Mouse (Mus musculus): Measurements from ENCODE around the gene Ccdc97. TPM values are rescaled to one million over a fixed set of nuclear protein-coding genes. Genes with fewer than 3 reads are reported as not detected.
"Not testable (repeated sequence)": the region's sequence is repeated elsewhere in the genome, so short reads cannot be mapped to it uniquely, and the experiment has no call there.

Ccdc97 gene
- total RNA-seq, 2 experiments from 2014 or later, result 47.0 to 50.7 TPM

- intact Hi-C loops (cut with DNase I), result loop anchor here (2.0 kb wide), 1 partner anchor 27 kb away; no protein-coding TSS in a partner anchor
- DNase-seq, result no peak
These were observed 7.0 kb upstream of the Ccdc97 start for GRCm38 (mm10) chr7:25725886-25726285.

DNA sequence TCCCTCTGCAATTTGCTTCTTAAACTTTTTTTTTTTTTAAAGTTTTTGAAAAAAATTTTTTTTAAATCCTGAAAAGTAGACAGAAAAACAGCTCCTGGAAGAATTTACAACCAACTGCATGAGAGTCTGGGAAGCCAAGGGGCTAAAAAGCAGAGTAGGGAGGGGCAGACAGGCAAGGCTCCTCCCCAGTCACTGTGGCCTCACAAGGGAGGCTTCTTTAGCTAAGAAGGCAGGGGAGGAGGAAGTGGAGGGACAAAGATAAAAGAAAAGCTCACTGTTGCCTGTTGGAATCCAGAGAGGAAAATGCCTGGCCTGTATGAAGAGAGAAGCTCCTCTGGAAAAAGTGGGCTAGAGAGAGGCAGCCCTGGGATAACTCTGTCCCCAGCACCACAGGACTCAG is 2.9 kb upstream of the Ccdc97 start:
- intact Hi-C loops (cut with DNase I), result loop anchor here (1.0 kb wide), 1 partner anchor 84 kb away; no protein-coding TSS in a partner anchor

GRCm38 (mm10) chr7:25720760-25721159 is 1.9 kb upstream of the Ccdc97 start:
- no peak for DNase-seq

More for the DNA sequence above, 2.9 kb upstream of the Ccdc97 start:
- DNase-seq, result not testable (repeated sequence)

DNA sequence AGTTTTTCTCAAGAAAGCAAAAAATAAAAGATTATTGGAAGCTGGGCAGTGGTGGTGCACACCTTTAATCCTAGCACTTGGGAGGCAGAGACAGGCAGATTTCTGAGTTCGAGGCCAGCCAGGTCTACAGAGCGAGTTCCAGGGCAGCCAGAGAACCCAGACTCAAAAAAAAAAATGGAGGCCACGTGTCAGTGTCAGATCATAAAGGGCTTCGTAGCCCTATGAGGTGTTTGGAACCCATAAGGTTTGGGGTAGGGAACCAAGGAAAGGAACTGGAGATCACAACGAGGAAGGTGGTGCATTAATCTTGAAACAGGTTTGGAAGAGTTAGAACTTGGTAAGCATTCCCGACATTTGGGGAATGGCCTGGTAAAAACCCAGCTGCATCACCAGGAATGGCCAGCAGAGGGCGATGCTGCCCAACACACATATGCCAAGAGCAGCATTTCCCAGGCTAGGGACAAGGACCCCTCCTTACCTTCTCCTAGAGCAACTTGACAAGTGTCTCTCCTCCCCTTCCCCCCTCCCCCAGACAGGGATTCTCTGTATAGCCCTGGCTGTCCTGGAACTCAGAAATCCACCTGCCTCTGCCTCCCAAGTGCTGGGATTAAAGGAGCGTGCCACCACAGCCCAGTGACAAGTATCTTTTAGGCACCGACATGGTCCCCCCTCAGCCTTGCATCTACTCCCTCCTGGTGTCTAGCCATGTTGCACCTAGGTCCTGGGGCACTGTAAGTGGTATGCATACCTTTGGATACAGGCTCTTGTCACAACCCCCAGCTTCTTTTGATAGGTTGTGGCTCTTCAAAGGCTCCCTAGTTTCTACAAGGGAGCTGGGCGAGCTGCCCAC is 1.1 kb upstream of the Ccdc97 start:
- intact Hi-C loops (cut with DNase I), result no loop called here
- peak; percentile 81 to 89 for DNase-seq

More at GRCm38 (mm10) chr7:25720760-25721159, 1.9 kb upstream of the Ccdc97 start:
- intact Hi-C loops (cut with DNase I), result loop anchor here (1.0 kb wide), 1 partner anchor 85 kb away; no protein-coding TSS in a partner anchor

DNA sequence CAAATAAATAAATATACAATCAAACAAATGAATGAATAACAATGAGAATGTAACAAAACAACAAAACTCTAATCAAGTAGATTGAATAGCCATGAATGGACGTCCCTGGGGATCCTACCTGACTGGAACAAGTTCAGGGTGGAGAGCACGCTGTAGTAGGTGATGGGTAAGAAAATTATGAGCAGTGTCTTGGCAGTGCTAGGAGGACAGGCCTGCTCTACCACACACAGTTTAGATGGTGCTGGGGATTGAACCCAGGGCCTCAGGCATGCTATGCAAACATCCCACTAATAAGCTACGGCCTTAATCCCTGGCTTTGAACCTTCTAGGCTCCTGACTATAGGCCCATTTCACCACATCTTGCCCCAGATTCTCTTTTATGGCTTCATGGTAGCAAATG is 1.4 kb downstream of the Ccdc97 start:
- intact Hi-C loops (cut with DNase I), result no loop called here
- no peak for DNase-seq

GRCm38 (mm10) chr7:25715731-25716271 is 3.1 kb downstream of the Ccdc97 start:
- intact Hi-C loops (cut with DNase I), result no loop called here
- no peak for DNase-seq

- intact Hi-C loops (cut with DNase I), result no loop called here
These were observed 4.3 kb downstream of the Ccdc97 start for GRCm38 (mm10) chr7:25714581-25714980.

GRCm38 (mm10) chr7:25712801-25713200 is 6.1 kb downstream of the Ccdc97 start:
- no peak for DNase-seq
- intact Hi-C loops (cut with DNase I), result no loop called here

More at GRCm38 (mm10) chr7:25714581-25714980, 4.3 kb downstream of the Ccdc97 start:
- no peak for DNase-seq

DNA sequence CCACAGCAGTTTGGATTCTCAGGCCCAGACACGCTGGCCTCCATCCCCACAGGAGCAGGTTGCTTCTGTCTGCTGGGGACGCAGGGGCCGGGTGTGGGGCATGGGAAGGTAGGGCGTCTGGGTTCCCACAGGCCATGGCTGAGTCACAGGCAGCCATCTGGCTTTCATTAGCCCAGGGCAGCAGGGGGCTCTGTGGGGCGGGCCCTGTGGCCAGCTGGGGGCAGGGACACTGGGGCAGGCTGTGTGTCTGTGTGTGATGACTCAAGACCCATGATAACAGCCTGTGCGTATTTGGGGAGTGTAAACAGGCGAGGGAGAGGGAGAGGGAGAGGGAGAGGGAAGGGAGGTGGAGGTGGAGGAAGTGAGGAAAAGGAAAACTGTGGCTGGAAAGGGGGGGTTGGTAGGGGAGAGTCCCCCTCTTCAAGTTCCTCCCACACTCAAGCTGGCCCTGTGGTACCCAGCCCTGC is 7.1 kb downstream of the Ccdc97 start:
- DNase-seq, result peak; percentile 68 to 70
- intact Hi-C loops (cut with DNase I), result no loop called here

DNA sequence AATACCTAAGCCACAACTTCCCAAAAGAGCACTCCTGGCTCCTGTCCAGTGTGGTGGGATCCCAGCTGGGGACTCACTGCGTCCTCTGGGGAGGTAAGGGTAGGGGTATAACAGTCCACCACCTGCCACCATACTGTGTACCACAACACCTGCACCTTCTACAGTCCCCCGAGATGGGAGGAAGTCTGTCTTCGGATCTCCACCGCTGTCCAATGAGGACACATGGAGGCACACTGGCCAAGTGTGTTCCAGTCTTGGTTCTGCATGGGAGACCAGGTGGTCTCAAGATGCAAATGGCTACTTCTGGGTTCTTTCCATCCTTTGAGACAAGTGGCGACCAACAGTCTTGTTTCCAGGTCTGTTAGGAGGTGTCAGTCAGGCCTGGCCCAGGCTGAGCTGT is 7.7 kb downstream of the Ccdc97 start:
- DNase-seq, result no peak
- intact Hi-C loops (cut with DNase I), result no loop called here

DNA sequence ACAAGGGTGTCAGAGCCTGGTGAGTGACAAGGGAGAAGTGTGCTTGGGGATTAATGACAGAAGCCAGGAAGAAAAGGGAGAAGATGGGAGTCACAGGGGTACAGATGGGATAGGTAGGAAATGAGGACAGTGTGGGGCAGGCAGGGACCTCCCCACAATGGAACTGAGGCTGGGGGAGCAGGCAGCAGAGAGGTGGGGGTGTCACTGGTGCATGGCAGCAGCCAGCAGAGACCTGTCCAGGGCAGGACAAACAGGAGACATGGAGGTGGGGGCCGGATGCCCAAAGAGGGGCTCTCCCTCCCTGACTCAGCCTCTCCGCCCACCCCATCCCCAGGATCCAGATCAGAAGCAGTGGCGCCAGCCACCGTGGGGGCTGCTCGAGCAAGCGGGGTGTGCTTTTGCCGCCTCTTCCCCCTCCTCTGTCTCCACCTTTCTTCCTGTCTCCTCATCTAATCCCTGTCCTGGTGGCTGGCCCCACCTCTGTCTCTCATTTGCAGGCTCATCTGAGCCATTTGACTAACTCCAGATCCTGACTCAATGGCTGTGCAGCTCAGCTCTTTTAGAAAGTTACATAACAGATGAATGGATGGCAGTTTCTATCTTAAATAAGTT is 8.3 kb downstream of the Ccdc97 start:
- no peak for DNase-seq
- intact Hi-C loops (cut with DNase I), result no loop called here

DNA sequence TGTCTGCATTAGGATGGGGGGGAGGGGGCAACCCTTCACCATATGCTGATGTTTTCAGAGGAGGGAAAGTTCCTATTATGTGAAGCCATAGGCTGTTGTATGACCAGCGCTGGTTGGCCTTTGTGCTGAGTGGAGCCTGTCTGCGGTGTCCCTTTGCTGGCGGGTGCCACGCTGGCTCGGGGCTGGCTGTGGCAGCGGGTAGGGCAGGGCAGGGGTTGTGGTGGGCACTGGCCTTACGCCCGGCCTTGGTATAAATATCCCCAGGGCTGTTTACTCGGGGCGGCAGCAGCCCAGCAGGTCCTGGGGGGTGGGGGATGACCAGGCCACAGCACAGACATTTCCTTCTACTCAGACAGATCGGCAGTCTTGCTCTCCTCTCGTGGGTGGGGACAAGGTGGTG is 8.9 kb downstream of the Ccdc97 start:
- peak in 1 of 2 experiments; percentile 61 for DNase-seq
- intact Hi-C loops (cut with DNase I), result no loop called here

DNA sequence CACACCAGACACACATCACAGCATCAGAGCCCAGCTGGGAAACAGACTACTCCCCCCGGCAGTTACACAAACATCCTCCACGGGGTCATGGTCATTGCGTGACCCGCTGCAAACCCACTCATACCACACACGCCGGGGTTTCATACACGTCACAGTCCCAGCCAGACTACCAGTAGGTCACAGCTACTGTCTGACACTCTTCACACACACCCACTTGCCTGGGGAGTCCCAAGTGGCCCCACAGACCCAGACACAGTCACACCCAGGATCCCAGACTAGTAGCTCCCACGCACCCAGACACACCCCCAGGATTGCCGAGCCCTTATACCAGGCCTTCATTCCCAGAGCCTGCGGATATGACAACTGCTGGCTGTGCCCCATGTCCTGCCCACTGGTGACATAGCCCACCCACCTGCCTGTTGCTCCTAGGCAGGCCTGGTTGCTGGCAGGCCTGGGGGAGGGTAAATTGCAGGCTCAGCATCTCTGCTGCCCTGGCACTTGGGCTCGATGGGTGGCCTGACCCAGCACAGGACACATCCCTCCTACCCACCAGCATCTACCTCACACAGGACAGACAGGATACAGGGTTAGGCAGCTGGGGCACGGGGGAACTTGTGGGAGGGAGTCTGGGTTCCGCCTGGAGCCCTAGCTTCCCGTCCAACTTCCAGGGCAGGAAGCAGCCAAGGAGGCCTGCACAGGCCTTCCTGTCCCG is 11.2 kb downstream of the Ccdc97 start:
- peak; percentile 59 to 66 for DNase-seq
- intact Hi-C loops (cut with DNase I), result loop anchor here (1.0 kb wide), 1 partner anchor 19 kb away; no protein-coding TSS in a partner anchor

- intact Hi-C loops (cut with DNase I), result no loop called here
- DNase-seq, result no peak
These were observed 12.2 kb downstream of the Ccdc97 start for GRCm38 (mm10) chr7:25706578-25707170.

GRCm38 (mm10) chr7:25705801-25706251 is 13.1 kb downstream of the Ccdc97 start:
- intact Hi-C loops (cut with DNase I), result no loop called here
- DNase-seq, result peak in 1 of 2 experiments; percentile 61

GRCm38 (mm10) chr7:25704716-25705364 is 14.0 kb downstream of the Ccdc97 start:
- DNase-seq, result peak in 1 of 2 experiments; percentile 19
- intact Hi-C loops (cut with DNase I), result no loop called here

DNA sequence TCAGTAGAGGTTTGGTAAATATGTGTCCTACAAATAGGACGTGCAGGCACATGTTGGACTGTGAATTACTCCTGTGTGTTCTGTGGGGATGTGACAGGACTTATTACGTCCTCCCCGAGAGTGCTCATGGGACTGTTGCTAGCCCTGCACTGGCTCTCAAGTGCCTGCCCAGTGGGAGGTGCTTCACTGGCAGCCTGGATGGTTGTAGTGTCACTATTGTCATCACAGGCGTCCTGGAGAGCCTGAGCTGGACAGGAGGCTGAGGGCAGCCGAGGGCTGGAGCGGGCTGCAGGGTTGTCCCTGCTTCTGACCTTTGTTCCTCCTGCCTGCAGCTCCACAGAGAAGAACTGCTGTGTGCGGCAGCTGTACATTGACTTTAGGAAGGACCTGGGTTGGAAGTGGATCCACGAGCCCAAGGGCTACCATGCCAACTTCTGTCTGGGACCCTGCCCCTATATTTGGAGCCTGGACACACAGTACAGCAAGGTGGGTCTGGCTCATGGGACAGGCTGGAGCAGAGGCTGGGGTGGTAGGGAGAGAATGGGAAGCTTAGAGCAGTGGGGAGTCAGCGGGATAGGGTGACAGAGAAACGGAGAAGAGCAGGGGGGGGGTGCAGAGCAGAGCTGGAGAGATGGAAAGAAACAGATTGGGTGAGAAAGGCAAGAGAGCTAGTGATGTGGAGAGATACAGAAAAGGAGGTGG is 14.9 kb downstream of the Ccdc97 start:
- intact Hi-C loops (cut with DNase I), result no loop called here
- peak in 1 of 2 experiments; percentile 58 for DNase-seq

- no peak for DNase-seq
- intact Hi-C loops (cut with DNase I), result no loop called here
These were observed 16.5 kb downstream of the Ccdc97 start for GRCm38 (mm10) chr7:25702350-25702749.

GRCm38 (mm10) chr7:25700732-25701131 is 18.2 kb downstream of the Ccdc97 start:
- DNase-seq, result no peak
- intact Hi-C loops (cut with DNase I), result no loop called here
